Mouse (Mus musculus): Measurements from ENCODE around the gene Kdm1a.

Kdm1a gene

DNA sequence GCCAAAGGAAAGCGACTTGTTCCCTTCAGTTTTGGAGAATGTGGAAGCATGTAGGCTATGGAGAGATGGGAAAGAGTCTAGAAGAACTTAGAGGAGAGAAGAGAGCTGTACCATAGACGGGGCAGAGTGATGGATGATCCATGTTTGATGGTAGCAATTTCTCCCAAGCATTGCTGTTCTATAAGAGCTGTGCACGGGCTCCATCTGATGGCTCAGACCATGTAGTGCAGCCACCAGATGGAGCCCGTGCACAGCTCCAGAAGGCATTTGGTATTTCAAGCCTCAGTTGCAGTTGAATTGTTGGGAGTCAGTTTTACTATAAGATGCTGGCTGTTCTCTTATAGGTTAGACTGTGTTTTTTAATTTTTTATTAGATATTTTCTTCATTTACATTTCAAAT, 76.1 kb downstream of the Kdm1a start:
- DNase-seq (ENCODE audit: low spot score): peak; percentile 86

DNA sequence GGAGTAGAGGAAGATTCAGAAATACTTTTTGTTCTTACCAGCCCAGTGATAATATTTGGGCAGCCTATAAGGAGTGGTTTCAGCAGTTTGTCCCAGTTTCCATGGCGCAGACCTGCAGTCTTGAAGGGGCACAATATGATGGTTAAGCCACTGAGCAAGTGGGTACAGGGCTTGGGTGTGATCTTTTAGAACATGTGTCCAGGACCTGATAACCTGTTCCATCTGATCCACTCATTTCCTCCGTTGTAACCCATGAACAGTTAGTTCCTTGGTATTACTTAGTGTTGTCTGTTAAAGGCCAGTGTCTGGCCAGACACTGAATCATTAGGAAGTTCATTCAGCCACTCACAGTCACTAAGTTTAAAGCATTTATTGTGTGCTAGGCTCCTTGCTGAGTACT, 78.2 kb downstream of the Kdm1a start:
- DNase-seq (ENCODE audit: low spot score): no peak

DNA sequence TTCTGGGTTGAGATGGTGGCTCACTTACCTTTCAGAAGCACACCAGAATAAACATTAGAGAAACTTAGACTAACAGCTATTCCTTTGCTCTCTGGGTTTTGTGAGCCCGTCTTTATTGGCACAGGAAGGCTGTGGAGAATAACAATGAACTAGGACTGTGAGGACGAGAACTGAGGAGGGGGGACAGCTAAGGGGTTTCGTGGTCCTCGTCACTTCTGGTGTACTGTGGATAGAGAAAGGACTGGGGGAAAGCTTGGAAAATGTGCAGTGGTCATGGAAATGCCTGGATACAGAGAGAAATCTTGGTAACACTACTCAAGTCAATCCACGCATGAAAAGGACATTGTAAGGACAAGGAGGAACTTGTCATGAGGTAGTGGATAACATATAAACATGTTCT, 80.6 kb downstream of the Kdm1a start:
- DNase-seq (ENCODE audit: low spot score): no peak

DNA sequence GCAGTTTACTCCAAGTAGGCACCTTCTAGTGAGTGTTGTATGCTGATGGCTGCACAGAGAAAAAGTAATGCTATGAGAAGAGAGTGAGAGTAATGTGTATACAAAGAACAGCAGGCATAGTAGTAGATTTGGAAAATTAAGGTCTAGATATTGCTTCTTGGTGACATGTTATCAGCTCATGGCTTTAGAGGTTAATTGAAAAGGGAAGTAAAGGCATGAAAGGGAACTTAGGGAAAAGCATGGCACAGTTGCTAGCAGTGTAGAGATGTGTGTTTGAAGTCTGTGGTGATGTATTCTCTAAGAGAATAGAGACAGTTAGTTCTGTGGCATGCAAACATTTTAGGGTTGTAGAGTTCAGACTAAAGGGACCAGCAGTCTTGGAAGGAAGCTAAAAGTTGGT, 82.7 kb downstream of the Kdm1a start:
- no peak for DNase-seq (ENCODE audit: low spot score)

DNA sequence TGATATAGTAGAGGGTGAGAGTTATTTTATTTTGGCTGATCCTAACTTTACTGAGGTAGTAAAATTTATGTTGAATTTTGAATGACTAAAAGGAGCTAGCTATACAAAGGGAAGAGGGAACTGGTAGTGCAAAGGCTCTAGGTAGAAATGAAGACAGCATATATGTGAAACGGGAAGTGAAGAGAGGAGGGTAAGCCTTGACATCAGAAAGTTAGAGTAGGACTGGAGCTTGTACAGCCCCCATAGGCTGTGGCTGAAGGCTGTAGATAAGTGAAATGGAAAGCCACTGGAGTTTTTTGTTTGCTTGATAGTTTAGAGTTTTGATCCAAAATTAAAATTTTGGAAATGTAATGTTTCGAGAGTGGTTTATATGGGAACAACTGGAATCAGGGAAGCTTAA, 83.9 kb downstream of the Kdm1a start:
- no peak for DNase-seq (ENCODE audit: low spot score)

DNA sequence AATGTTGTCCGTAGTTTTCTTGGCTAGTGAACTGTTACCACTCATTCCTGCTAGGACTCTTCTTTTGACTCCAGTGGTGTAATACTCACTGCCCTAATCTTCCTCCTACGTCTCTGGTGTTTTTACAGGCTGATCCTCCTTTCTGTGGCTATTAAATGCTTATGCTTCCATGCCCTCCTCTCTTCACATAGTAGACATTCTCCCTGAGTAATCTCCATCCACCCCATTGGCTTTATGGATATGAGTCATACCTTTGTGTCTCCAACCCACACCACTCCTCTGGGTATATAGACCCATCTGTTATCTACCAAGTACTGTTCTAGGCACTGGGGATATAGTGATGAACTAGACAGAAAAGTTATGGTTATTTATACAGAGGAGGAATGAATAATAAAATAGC, 84.4 kb downstream of the Kdm1a start:
- no peak for DNase-seq (ENCODE audit: low spot score)

DNA sequence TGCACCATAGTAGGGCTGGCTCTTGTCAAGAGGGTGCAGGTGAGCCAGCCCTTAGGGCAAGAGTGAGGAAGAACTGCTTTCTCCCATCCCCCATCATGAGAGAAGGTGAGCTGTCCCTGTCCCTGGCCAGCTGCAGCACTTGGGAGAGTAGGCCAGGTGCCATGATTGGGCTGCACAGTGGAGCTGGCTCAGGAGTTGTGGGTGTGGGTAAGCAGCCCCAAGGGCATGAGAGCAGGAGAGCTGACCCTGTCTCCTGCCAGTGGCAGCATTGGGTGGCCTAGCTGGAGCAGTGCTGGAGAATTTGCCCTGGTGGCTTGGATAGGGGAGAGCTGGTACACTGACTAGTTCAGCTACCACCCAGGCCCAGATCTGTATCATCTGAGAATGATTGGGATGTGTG, 89.6 kb downstream of the Kdm1a start:
- no peak for DNase-seq (ENCODE audit: low spot score)

DNA sequence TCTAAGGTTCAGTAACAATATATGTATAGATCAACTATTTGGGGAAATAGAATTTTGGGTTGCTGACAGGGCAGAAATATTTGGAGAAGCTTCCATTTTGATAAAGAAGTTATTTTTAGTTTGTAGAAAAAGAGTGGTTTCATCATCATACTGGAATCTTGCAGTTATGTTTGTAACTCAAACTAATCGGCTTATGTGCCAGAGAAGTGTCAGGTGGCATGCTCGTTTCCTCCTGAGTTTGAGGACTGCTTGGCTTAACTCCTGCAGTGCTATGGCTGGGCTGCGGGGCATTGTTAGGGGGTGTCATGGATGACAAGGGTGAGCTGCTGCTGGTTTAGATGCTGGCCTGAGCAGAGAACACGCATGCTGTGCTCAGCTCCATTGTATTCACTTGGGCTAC, 90.8 kb downstream of the Kdm1a start:
- DNase-seq (ENCODE audit: low spot score): no peak

DNA sequence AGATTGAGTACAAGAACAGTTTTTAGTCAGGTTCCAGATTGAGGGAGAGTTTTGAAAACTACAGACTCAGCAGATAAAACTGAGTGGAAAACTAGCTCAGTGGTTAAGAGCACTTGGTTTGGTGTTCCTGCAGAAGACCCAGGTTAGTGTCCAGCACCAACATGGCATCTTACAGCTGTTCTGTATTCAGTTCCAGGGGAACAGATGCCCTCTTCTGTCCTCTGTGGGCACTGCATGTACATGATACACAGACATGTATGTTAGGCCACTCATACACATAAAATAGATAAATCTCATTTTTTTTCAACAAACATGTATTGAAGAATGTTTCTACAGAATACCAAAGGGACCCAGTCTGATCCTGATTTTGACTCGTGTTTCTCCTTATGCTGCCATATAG, 92.7 kb downstream of the Kdm1a start:
- peak; percentile 12 for DNase-seq (ENCODE audit: low spot score)

DNA sequence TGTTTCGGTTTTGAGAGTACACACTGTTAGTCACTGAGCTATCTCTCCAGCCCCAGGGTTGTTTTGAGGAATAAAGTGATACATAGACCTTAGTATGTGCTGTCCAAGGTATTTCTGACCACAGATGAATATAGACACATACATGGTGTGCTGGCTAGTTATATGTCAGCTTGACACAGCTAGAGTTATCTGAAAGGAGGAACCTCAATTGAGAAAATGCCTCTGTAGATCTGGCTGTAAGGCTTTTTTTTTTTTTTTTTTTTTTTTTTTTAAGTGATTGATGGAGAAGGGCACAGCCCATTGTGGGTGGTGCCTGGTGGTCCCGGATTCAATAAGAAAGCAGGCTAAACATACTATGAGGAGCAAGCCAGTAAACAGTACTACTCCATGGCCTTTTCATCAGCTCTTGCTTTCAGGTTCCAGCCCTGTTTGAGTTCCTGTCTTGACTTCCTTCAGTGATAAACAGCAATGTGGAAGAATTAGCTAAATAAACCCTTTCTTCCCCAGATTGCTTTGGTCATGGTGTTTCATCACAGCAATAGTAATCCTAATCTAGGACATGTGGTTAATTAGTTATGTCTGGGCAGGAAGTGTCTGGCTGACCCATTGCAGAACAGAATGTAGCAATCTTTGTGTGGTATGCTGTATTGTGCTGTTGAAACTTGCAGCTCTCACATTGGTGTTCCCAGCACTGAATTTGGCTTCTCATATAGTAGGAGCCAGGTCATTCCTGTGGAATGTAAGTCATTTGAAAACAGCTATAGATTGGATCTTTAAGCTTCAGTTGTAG, 96.9 kb downstream of the Kdm1a start:
- no peak for DNase-seq (ENCODE audit: low spot score)

Measured in retina, embryonic 14.5 days (tissue).